Mouse (Mus musculus) forebrain, embryonic 13.5 days (tissue): ENCODE results near the gene Lyst. TPM values are rescaled to one million over a fixed set of nuclear protein-coding genes. Genes with fewer than 3 reads are reported as not detected.

Experiments used
- ATAC-seq: fragments of 200-750 bp; cut with Nextera tagmentation; 2 replicates; pipeline ENCODE4 v1.8.0; 2017
- H3K27ac ChIP-seq: fragments of 300-500 bp; sonication (generic); 2 replicates; pipeline ENCODE4 v1.5.1; 2015; ENCODE audit warnings: inconsistent platforms, mild to moderate bottlenecking, moderate library complexity
- H3K27me3 ChIP-seq: fragments of 300-500 bp; sonication (generic); 2 replicates; pipeline ENCODE4 v1.6.1; 2015; ENCODE audit warnings: mild to moderate bottlenecking, inconsistent platforms
- H3K36me3 ChIP-seq: fragments of 300-500 bp; sonication (generic); 2 replicates; pipeline ENCODE4 v1.6.1; 2015; ENCODE audit warnings: mild to moderate bottlenecking, inconsistent platforms; ENCODE audit not compliant: poor library complexity, severe bottlenecking
- H3K4me1 ChIP-seq: fragments of 300-500 bp; sonication (generic); 2 replicates; pipeline ENCODE4 v1.6.1; 2015; ENCODE audit warnings: inconsistent platforms
- H3K4me2 ChIP-seq: fragments of 300-500 bp; sonication (generic); 2 replicates; pipeline ENCODE4 v1.6.1; 2015; ENCODE audit warnings: inconsistent platforms, mild to moderate bottlenecking, moderate library complexity
- H3K4me3 ChIP-seq: fragments of 300-500 bp; sonication (generic); 2 replicates; pipeline ENCODE4 v1.5.1; 2015; ENCODE audit warnings: mild to moderate bottlenecking, inconsistent platforms
- H3K9ac ChIP-seq: fragments of 300-500 bp; sonication (generic); 2 replicates; pipeline ENCODE4 v1.6.1; 2015; ENCODE audit warnings: mild to moderate bottlenecking, inconsistent platforms
- H3K9me3 ChIP-seq: fragments of 300-500 bp; sonication (generic); replicated peaks from 2 replicates; pipeline ENCODE4 v1.6.1; 2016; ENCODE audit warnings: inconsistent platforms
- WGBS: fragments of 180-500 bp; shearing (Covaris S2); methylation state at CpG from one replicate; pipeline ENCODE4 v1.1.7; 2015; 5-methylcytosine and 5-hydroxymethylcytosine counted together
- polyA plus RNA-seq: library from polyadenylated mRNA; unstranded; fragments of >200 nt; fragmentation: Nextera tagmentation; extraction: Ambion mirVana; gene quantifications from 2 replicates; pipeline ENCODE4 v1.2.1, GENCODE M21; 2015

Lyst gene
- polyA plus RNA-seq, 1 experiment from 2014 or later, result 5.4 TPM

DNA sequence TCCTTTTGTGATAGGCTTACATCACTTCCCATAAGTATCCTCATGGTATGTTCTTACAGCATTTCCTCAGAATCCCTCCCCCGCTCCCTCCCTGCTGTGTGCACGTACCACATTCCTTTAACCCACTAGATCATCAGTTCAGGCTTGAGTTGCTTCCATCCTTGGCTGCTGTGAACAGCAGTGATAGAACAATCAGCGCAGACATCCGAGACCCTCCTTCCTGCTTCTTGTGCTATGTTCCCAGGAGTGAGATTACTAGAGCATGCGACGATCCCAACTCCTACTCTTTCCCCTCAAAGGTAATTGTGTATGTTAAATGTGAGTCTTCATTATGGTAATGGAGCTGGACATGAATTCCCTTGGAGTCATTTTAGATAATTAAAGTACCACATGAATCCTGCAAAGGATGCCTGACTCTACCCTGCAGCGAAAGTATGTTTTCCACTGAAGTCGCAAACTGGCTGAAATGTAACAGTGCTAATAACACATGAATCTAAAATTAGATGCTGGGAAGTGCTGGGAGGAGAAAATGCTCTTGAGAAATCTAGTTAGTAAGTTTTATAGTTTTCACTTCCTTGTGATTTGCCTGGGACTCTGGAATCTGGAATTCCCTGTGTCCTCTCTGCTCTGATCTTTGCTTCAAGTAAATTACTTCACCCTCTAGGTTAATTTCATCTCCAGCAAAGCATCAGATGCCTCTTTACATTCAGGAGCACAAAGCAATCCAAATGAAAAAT is 13.6 kb upstream of the Lyst start:
- H3K36me3 ChIP-seq, result no peaks in the 10 kb centered on the region
- no peaks in the 10 kb centered on the region for H3K9me3 ChIP-seq
- H3K27me3 ChIP-seq, result no peaks in the 10 kb centered on the region
- no peak overlapping the region for H3K4me3 ChIP-seq
- no peak for ATAC-seq
- H3K4me2 ChIP-seq, result no peak overlapping the region
- WGBS, result 48% methylated on average over 8 of the region's 8 CpGs
- H3K4me1 ChIP-seq, result peaks cover 13% of the 10 kb centered on the region
- H3K27ac ChIP-seq, result no peak overlapping the region
- no peak overlapping the region for H3K9ac ChIP-seq

DNA sequence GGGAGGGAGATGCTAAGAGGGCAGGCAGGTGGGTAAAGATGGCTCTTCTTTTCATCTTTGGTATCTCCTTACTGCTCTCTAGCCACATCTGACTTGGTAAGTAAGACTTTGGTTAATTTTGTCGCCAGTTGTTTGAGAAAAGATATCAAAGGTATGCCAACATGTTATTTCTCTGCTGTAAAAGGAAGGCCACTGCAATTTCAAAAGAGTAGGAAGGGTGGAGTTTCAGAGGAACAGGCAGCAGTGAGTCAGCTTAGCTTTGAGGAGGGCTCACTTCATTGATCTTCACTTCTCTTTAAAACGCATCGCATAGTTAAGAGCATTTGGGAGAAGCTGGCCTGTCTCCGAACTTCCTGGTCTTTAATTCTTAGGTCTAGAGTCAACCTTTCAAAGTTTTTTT is 8.2 kb upstream of the Lyst start:
- Histone ChIP-seq H3K9ac (no peak overlapping the region), H3K4me1 (no peaks in the 10 kb centered on the region), H3K4me3 (no peak overlapping the region), H3K36me3 (no peaks in the 10 kb centered on the region), H3K27me3 (no peaks in the 10 kb centered on the region), H3K4me2 (no peak overlapping the region), H3K9me3 (no peaks in the 10 kb centered on the region), H3K27ac (no peak overlapping the region)
- ATAC-seq, result no peak
- WGBS, result 84% methylated on average over 4 of the region's 4 CpGs

DNA sequence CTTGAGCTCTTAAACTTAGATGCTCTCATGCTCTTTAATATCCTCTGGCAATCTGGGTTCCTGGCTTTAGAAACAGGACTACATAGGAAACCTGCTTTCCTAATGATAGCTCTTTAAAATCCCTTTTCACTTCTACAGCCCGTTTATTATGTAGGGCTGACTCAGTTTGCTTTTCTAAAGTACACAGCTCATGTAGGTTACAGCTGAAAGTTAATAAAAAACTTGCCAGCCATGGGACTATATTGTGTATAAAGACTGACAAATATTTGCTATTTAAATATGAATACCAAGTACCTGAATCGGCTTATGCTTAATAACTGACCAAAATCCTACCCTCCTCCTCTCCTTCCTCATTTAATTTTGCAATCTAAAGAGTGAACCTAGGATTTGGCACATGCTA is 6.7 kb upstream of the Lyst start:
- Histone ChIP-seq H3K9ac (no peak overlapping the region), H3K9me3 (no peaks in the 10 kb centered on the region), H3K36me3 (no peaks in the 10 kb centered on the region), H3K4me3 (no peak overlapping the region), H3K27ac (no peak overlapping the region), H3K4me1 (no peaks in the 10 kb centered on the region), H3K27me3 (no peaks in the 10 kb centered on the region), H3K4me2 (no peak overlapping the region)
- no peak for ATAC-seq
- WGBS, result 46% methylated on average over 2 of the region's 2 CpGs

DNA sequence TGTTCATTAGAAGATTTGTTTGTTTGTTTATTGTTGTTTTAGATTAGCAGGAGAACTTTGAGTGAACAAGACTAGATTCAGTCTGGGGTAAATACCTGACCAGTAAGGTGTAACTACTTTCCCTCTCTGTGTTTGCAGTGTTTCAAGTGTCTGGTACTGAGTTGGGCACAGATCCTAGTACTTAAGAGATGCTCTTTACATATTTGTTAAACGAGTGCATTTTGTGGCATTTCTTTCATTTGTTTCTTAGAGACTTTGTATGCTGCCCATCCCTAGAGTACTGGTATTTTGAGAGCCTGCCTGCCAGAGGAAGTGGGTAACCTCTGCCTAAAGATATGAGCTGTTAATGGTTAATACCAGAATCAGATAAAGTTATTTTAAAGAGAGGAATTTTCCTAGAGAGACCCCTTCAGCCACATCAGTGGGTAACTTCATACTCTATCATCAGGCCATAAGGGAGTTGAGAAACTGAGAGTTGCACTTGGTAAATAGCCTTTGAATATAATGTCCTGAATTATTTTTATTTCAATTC is 2.5 kb upstream of the Lyst start:
- Histone ChIP-seq H3K27me3 (no peaks in the 10 kb centered on the region), H3K4me2 (no peak overlapping the region), H3K36me3 (no peaks in the 10 kb centered on the region), H3K27ac (no peak overlapping the region), H3K4me3 (no peak overlapping the region), H3K9me3 (no peaks in the 10 kb centered on the region), H3K9ac (no peak overlapping the region), H3K4me1 (peaks cover 12% of the 10 kb centered on the region; the same call in 1 of the 2 replicates)
- 73% methylated on average over 1 of the region's 1 CpGs for WGBS
- no peak for ATAC-seq

DNA sequence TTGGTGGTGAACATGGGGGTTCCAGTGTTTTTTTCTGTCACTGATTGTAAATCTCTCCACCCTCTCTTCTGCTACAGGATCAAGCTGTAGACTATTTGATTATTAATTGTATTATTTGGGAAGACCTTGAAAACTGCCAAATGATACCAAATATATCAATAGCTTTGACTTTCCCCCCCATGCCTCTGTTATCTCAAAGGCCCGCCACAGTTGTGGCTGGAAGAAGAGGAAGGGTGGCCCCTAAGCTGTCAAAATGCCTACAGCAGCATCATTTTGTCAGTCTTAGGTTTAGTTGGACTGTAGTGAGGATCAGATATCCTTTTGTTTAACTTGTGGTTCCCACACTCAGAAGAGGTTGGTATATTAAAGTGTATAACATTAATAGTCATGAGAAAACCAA is 1.7 kb upstream of the Lyst start:
- no peak overlapping the region for H3K4me2 ChIP-seq
- no peak overlapping the region for H3K4me3 ChIP-seq
- no peak overlapping the region for H3K27ac ChIP-seq
- no peaks in the 10 kb centered on the region for H3K36me3 ChIP-seq
- no peaks in the 10 kb centered on the region for H3K27me3 ChIP-seq
- H3K9ac ChIP-seq, result no peak overlapping the region
- 96% methylated on average over 1 of the region's 1 CpGs for WGBS
- H3K9me3 ChIP-seq, result no peaks in the 10 kb centered on the region
- ATAC-seq, result no peak
- H3K4me1 ChIP-seq, result peaks cover 12% of the 10 kb centered on the region; the same call in 1 of the 2 replicates

DNA sequence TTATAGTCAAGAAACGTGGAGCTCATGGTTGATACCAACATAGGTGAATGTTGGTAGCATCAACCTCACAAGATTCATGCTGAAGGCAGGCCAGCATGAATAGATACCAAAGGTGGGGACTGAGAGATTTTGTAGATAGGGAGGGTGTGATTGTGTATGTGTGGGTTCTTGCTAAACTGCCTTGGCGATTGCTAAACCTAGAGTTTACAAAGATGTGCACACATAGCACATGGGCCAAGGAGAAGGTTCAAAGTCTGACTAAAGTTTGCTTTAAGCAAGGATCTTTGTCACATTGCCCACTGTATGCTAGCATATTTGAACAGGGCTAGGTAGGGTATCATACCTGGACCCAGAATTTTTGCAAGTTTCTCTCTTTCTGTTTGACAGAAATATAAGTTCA is 1.2 kb upstream of the Lyst start:
- no peak overlapping the region for H3K9ac ChIP-seq
- H3K27ac ChIP-seq, result no peak overlapping the region
- no peak for ATAC-seq
- WGBS, result 91% methylated on average over 2 of the region's 2 CpGs
- no peak overlapping the region for H3K4me3 ChIP-seq
- no peak overlapping the region for H3K4me2 ChIP-seq
- H3K27me3 ChIP-seq, result no peaks in the 10 kb centered on the region
- no peaks in the 10 kb centered on the region for H3K36me3 ChIP-seq
- H3K4me1 ChIP-seq, result peaks cover 12% of the 10 kb centered on the region; the same call in 1 of the 2 replicates
- H3K9me3 ChIP-seq, result no peaks in the 10 kb centered on the region

DNA sequence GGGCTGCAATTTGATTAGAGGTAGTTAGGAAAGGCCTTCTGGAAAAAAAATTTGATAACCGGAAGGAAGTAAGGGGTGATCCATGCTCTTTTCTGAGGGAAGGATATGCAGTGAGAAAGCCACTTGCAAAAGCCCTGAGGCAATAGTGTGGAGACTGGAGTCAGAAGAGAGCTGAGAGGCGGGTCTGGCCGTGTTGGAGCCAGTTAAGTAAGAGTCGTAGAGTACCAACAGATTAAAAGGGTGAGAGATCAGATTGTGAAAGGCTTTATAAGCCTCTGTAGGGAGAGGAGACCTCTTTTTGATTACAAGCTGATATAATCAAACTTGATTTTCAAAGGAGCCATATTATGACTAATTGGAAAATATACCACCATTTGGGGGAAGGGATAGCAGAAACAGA is 1.7 kb downstream of the Lyst start:
- H3K4me3 ChIP-seq, result no peak overlapping the region
- peaks cover 12% of the 10 kb centered on the region; the same call in 1 of the 2 replicates for H3K4me1 ChIP-seq
- H3K9ac ChIP-seq, result no peak overlapping the region
- no peaks in the 10 kb centered on the region for H3K36me3 ChIP-seq
- no peak overlapping the region for H3K27ac ChIP-seq
- ATAC-seq, result no peak
- no peaks in the 10 kb centered on the region for H3K27me3 ChIP-seq
- no peaks in the 10 kb centered on the region for H3K9me3 ChIP-seq
- no peak overlapping the region for H3K4me2 ChIP-seq
- 62% methylated on average over 4 of the region's 4 CpGs for WGBS

DNA sequence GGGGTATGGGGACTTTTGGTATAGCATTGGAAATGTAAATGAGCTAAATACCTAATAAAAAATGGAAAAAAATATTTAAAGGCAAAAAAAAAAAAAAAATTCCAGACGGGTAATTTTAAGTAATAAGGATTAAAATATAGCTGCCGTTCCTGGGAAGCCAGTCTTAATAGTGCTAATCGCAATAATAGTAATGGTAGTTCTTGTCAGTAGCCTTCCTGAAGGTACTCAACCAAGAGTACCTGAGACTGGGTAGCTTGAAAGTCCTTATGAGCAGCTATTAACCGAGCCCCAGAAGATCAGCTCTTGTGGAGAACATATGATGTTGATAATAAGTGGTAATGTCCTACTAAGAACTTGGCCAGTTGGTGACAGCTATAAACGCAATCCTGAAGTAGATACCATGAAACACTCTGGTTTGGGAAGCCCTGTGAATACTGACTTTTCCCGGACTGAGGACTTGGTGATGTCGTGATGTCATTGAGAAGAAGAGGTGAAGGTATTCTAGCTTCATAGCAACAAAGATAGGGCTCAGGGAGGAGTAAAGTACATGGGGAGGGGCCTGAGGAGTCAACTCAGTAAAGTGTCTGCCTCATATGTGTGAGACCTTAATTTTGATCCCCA is 6.3 kb downstream of the Lyst start:
- 94% methylated on average over 7 of the region's 7 CpGs for WGBS
- H3K27me3 ChIP-seq, result no peaks in the 10 kb centered on the region
- no peak overlapping the region for H3K4me2 ChIP-seq
- H3K4me3 ChIP-seq, result no peak overlapping the region
- H3K36me3 ChIP-seq, result no peaks in the 10 kb centered on the region
- ATAC-seq, result no peak
- H3K9me3 ChIP-seq, result no peaks in the 10 kb centered on the region
- H3K27ac ChIP-seq, result no peak overlapping the region
- no peak overlapping the region for H3K9ac ChIP-seq
- peaks cover 5% of the 10 kb centered on the region; the same call in 1 of the 2 replicates for H3K4me1 ChIP-seq

DNA sequence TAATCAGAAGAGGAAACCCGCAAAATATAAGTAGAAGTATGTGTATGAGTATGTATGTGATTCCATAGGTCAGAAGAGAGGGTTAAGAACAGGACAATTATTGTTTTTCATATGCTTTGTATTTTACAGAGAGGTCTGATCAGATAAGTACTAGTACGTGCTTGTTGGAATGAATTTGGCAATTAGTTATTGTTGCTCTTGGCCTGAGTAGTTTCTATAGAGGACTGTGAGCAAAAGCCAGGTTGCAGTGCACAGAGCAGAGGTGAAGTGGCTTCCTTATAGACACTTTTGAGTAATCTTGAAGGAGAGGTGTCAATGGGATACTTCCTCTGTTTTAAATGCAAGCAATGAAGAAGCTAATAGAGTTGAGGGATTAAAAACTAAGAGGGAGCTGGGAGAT is 7.7 kb downstream of the Lyst start:
- ATAC-seq, result no peak
- 94% methylated on average over 2 of the region's 2 CpGs for WGBS
- no peak overlapping the region for H3K4me3 ChIP-seq
- no peak overlapping the region for H3K27ac ChIP-seq
- no peak overlapping the region for H3K9ac ChIP-seq
- no peaks in the 10 kb centered on the region for H3K27me3 ChIP-seq
- no peak overlapping the region for H3K4me2 ChIP-seq
- H3K4me1 ChIP-seq, result no peaks in the 10 kb centered on the region
- H3K9me3 ChIP-seq, result no peaks in the 10 kb centered on the region
- no peaks in the 10 kb centered on the region for H3K36me3 ChIP-seq

DNA sequence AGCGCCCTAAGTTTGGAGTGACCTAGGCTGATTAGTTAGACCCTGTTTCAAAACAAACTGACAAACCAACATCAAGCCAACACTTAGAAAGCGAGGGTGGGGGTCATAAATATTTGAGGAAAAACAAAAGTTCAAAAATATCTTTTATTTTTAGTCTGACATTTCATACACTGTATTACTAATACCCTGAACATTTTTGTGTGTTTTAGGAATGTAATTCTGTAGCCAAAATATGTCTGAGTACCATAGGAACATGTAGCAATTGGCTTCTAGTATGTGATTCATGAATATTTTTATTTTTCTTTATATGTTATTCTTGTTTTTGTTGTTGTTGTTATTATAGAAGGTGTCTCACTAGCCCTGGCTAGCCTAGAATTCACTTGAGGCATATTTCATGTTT is 11.2 kb downstream of the Lyst start:
- Histone ChIP-seq H3K27me3 (no peaks in the 10 kb centered on the region), H3K9me3 (no peaks in the 10 kb centered on the region), H3K36me3 (no peaks in the 10 kb centered on the region), H3K9ac (no peak overlapping the region), H3K4me3 (no peak overlapping the region), H3K4me2 (no peak overlapping the region), H3K4me1 (no peaks in the 10 kb centered on the region), H3K27ac (no peak overlapping the region)
- WGBS, result 95% methylated on average over 2 of the region's 2 CpGs
- ATAC-seq, result no peak

DNA sequence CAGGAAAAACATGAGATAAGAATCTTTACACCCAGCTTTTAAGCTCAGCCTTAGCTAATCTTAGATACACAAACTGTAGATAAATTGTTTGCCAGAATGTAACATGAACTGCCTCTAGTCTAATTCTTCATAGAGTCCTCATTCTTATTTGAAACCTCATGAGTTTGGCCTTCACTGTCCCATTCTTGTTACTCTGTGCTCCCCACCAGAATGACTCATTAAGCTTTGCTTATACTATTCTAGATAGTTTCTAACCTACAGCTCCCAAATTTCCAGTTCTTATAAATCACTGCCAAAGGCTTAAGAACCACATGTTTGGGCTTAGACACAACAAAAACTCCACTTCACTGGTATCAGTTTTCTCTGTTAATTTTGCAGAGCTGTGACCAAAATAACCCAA is 16.0 kb downstream of the Lyst start:
- ATAC-seq, result no peak
- H3K9ac ChIP-seq, result no peak overlapping the region
- H3K9me3 ChIP-seq, result no peaks in the 10 kb centered on the region
- no peaks in the 10 kb centered on the region for H3K27me3 ChIP-seq
- no peaks in the 10 kb centered on the region for H3K36me3 ChIP-seq
- no peak overlapping the region for H3K27ac ChIP-seq
- no peaks in the 10 kb centered on the region for H3K4me1 ChIP-seq
- no peak overlapping the region for H3K4me3 ChIP-seq
- H3K4me2 ChIP-seq, result no peak overlapping the region

DNA sequence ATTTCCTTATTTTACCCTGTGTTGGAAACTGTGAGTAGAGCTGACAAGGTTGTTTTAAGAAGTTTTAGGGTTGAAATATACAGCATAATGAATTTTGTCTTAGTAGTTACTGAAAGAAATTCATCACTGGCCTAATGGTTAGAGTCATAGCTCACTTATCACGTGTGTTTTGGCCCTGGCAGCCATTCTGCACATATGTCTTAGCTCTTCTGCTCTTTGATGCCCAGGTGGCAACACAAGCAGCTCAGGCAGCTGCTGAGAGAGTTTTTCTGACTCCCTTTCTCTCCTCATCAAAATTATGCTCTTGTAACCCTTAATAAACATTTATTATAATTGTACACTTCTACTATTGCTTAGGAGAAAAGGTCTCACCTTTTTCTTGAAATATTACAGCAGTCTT is 18.1 kb downstream of the Lyst start:
- H3K27me3 ChIP-seq, result no peaks in the 10 kb centered on the region
- H3K27ac ChIP-seq, result no peak overlapping the region
- no peaks in the 10 kb centered on the region for H3K4me1 ChIP-seq
- ATAC-seq, result no peak
- 61% methylated on average over 1 of the region's 1 CpGs for WGBS
- no peak overlapping the region for H3K4me2 ChIP-seq
- no peaks in the 10 kb centered on the region for H3K9me3 ChIP-seq
- H3K36me3 ChIP-seq, result no peaks in the 10 kb centered on the region
- no peak overlapping the region for H3K4me3 ChIP-seq
- H3K9ac ChIP-seq, result no peak overlapping the region

DNA sequence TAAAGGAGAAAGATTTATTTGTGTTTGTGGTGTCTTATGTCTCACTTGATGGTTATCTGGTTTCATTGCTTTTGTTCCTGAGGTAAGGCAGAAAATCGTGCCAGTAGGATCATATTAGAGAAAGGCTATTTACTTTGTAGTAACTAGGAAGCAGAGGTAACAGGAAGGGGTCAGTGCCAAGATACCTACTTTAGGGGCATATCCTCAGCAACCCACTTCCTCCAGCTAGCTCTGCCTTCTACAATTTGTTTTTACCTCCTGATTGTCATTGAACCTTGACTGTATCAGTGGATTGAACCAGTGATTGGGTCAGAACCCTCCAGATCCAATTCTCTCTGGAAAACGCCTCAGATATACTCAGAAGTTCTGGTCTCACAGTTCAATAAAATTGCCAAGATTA is 19.5 kb downstream of the Lyst start:
- Histone ChIP-seq H3K9ac (no peak overlapping the region), H3K27ac (no peak overlapping the region), H3K4me2 (no peak overlapping the region), H3K4me3 (no peak overlapping the region), H3K27me3 (no peaks in the 10 kb centered on the region), H3K9me3 (no peaks in the 10 kb centered on the region), H3K36me3 (no peaks in the 10 kb centered on the region), H3K4me1 (no peaks in the 10 kb centered on the region)
- no peak for ATAC-seq
- WGBS, result 87% methylated on average over 2 of the region's 2 CpGs
